Mouse (Mus musculus): Measurements from ENCODE around the gene Mtmr4.

DNA sequence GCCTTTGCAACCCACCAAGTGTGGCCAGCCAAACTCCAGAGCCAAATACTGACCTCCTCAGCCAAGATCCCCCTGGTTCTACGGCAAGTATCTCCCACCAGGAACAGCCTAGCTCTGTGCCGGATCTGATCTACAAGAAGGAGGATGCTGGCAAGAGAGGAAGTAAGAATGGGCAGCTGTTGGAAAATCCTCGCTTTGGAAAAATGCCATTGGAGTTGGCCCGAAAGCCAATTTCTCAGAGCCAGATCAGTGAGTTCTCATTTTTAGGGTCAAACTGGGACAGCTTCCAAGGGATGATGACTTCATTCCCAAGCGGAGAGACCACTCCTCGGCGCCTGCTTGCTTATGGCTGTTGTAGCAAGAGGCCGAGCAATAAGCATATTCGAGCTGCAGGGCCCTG is 19.6 kb downstream of the Mtmr4 start:
- TF ChIP-seq POLR2A (IDR thresholded peaks at IDR 0.05; ENCODE audit: low read depth, low read length) (no peak), ZNF384 (IDR thresholded peaks at IDR 0.05; ENCODE audit: low read depth, low read length) (no peak), E2F4 (IDR thresholded peaks at IDR 0.05; ENCODE audit: insufficient replicate concordance, low read depth, low read length) (no peak), UBTF (IDR thresholded peaks at IDR 0.05; ENCODE audit: low read depth, low read length) (no peak), CTCF (conservative IDR thresholded peaks at IDR 0.05 in 1 of 2, IDR thresholded peaks at IDR 0.05 in 1 of 2; ENCODE audit: low read depth in 2 of 2, low read length in 2 of 2) (no peak)

Data from CH12.LX (cell line).